Mouse (Mus musculus) inflammation-experienced regulatory T-cells (primary cell): ENCODE data around the gene Irx1. TPM values are rescaled to one million over a fixed set of nuclear protein-coding genes. Genes with fewer than 3 reads are reported as not detected.

Experiments used
- polyA plus RNA-seq, 2 experiments: library from polyadenylated mRNA; unstranded; fragments of 100-300 nt; shearing (Covaris generic); gene quantifications; one replicate each; pipeline ENCODE4 v1.2.1; 2017

The Irx1 gene
- not detected for polyA plus RNA-seq

GRCm38 (mm10) chr13:71963356-71964351 lies at the start of gene Irx1:
TSS of gene Irx1 (minus strand) at chr13:71963723.

